7 mouse cellular contexts compared by ENCODE assay signal in genomic region chr11:102880585-102881313, GRCm38 (mm10). TPM values are rescaled to one million over a fixed set of nuclear protein-coding genes. Genes with fewer than 3 reads are reported as not detected.
A peak's percentile ranks its signal among the peaks of the same experiment; 100 is the strongest.
DNase-seq lines count a peak whose midpoint lies in the region; ATAC-seq lines count a peak whose summit lies in the region.

TSS of gene Eftud2 (minus strand) at chr11:102880985.
TSS of gene Ccdc103 (plus strand) at chr11:102881204.

- H3K4me3 ChIP-seq in embryonic facial prominence, embryonic 10.5 days, result peak within 1 kb of the TSS; percentile 72
- peak within 1 kb of the TSS; percentile 70 for H3K4me3 ChIP-seq in limb, embryonic 10.5 days
- peak within 1 kb of the TSS; percentile 73 for H3K4me3 ChIP-seq in midbrain, embryonic 13.5 days (replicated peaks)

- peak within 1 kb of the TSS; percentile 82 for H3K9ac ChIP-seq in midbrain, embryonic 13.5 days (replicated peaks)

- DNase-seq in adrenal gland, postnatal 10 days, result peak; percentile 94
- DNase-seq in embryonic facial prominence, embryonic 10.5 days (ENCODE audit: low spot score), result peak; percentile 92
- DNase-seq in kidney, adult 11 months, result peak; percentile 91
- peak; percentile 95 for DNase-seq in limb, embryonic 10.5 days (ENCODE audit: low spot score)
- DNase-seq in spleen, adult 12 weeks (ENCODE audit: low spot score), result peak; percentile 94

- no peaks in the 10 kb centered on the region for H3K9me3 ChIP-seq in embryonic facial prominence, embryonic 10.5 days
- no peaks in the 10 kb centered on the region for H3K9me3 ChIP-seq in limb, embryonic 10.5 days (replicated peaks)
- no peaks in the 10 kb centered on the region for H3K9me3 ChIP-seq in midbrain, embryonic 13.5 days

- H3K4me1 ChIP-seq in embryonic facial prominence, embryonic 10.5 days, result peaks cover 19% of the 10 kb centered on the region
- peaks cover 19% of the 10 kb centered on the region for H3K4me1 ChIP-seq in limb, embryonic 10.5 days
- H3K4me1 ChIP-seq in midbrain, embryonic 13.5 days (replicated peaks), result peaks cover 20% of the 10 kb centered on the region

- H3K27ac ChIP-seq in embryonic facial prominence, embryonic 10.5 days (replicated peaks), result peak within 1 kb of the TSS; percentile 97
- peak within 1 kb of the TSS; percentile 98 for H3K27ac ChIP-seq in limb, embryonic 10.5 days
- H3K27ac ChIP-seq in midbrain, embryonic 13.5 days, result peak within 1 kb of the TSS; percentile 81

- H3K4me2 ChIP-seq in midbrain, embryonic 13.5 days (replicated peaks), result peak within 1 kb of the TSS; percentile 75

- under 1% methylated on average over 62 of the region's 62 CpGs for WGBS in embryonic facial prominence, embryonic 10.5 days
- WGBS in limb, embryonic 10.5 days, result under 1% methylated on average over 62 of the region's 62 CpGs
- under 1% methylated on average over 62 of the region's 62 CpGs for WGBS in midbrain, embryonic 13.5 days

- H3K27me3 ChIP-seq in embryonic facial prominence, embryonic 10.5 days (replicated peaks; ENCODE audit: low read depth, poor library complexity, severe bottlenecking), result peaks cover 13% of the 10 kb centered on the region; the same call in 1 of the 2 replicates
- H3K27me3 ChIP-seq in limb, embryonic 10.5 days (ENCODE audit: low read depth, poor library complexity, severe bottlenecking), result peaks cover 34% of the 10 kb centered on the region
- 0 out of 2 replicates have a peak, but pooled peaks cover 5% of the 10 kb centered on the region for H3K27me3 ChIP-seq in midbrain, embryonic 13.5 days

- ATAC-seq in granulocyte monocyte progenitor cell, adult 5-6 weeks (replicated peaks; ENCODE audit: poor library complexity, severe bottlenecking), result peak; percentile 85
- ATAC-seq in midbrain, embryonic 13.5 days, result peak; percentile 95

- H3K36me3 ChIP-seq in embryonic facial prominence, embryonic 10.5 days (replicated peaks), result peaks cover 23% of the 10 kb centered on the region
- H3K36me3 ChIP-seq in limb, embryonic 10.5 days, result peaks cover 22% of the 10 kb centered on the region
- peaks cover 17% of the 10 kb centered on the region for H3K36me3 ChIP-seq in midbrain, embryonic 13.5 days

RNA-seq across cellular contexts. Expression of gene Eftud2, which starts in this region (rescaled TPM):
- total RNA-seq in adrenal gland, postnatal 10 days (2021), result 10 to 100 TPM; 67.6 to 87.0 TPM
- polyA plus RNA-seq in embryonic facial prominence, embryonic 10.5 days (2016; fragmentation: Nextera tagmentation; extraction: Ambion mirVana), result 347 and 348 TPM in 2 replicates
- total RNA-seq in granulocyte monocyte progenitor cell, adult 5-6 weeks (2014; fragmentation: Nextera tagmentation), result 158 and 236 TPM in 2 replicates
- total RNA-seq in granulocyte monocyte progenitor cell, adult 5-6 weeks (2017), result 175 and 193 TPM in 2 replicates
- 360 and 374 TPM in 2 replicates for polyA plus RNA-seq in limb, embryonic 10.5 days (2016; fragmentation: Nextera tagmentation; extraction: Ambion mirVana)
- 176 TPM in 2 replicates for polyA plus RNA-seq in midbrain, embryonic 13.5 days (2015; fragmentation: Nextera tagmentation; extraction: Ambion mirVana)

RNA-seq across cellular contexts. Expression of gene Ccdc103, which starts in this region (rescaled TPM):
- total RNA-seq in adrenal gland, postnatal 10 days (2021), result under 1 TPM; 0.21 to 0.27 TPM
- polyA plus RNA-seq in embryonic facial prominence, embryonic 10.5 days (2016; fragmentation: Nextera tagmentation; extraction: Ambion mirVana), result 1.4 and 1.8 TPM in 2 replicates
- total RNA-seq in granulocyte monocyte progenitor cell, adult 5-6 weeks (2014; fragmentation: Nextera tagmentation), result not detected in 2 replicates
- not detected in 2 replicates for total RNA-seq in granulocyte monocyte progenitor cell, adult 5-6 weeks (2017)
- 1.3 and 1.5 TPM in 2 replicates for polyA plus RNA-seq in limb, embryonic 10.5 days (2016; fragmentation: Nextera tagmentation; extraction: Ambion mirVana)
- 1.8 and 2.3 TPM in 2 replicates for polyA plus RNA-seq in midbrain, embryonic 13.5 days (2015; fragmentation: Nextera tagmentation; extraction: Ambion mirVana)

Comparison
In these comparisons a context has a peak if more than half of its experiments do, and no peak if none do; other contexts are left out.
1. Peak in every context shown above with its lines: DNase-seq, ATAC-seq, H3K4me3 ChIP-seq and H3K27ac ChIP-seq.